Mouse (Mus musculus): Measurements from ENCODE around the gene Acer2. TPM values are rescaled to one million over a fixed set of nuclear protein-coding genes. Genes with fewer than 3 reads are reported as not detected.

Gene Acer2
- polyA plus RNA-seq, 1 experiment: 2.1 TPM

- Histone ChIP-seq H3K4me1 (ENCODE audit: control insufficient read depth, insufficient read depth, insufficient read length) (no peaks in the 10 kb centered on the region), H3K36me3 (ENCODE audit: control insufficient read depth, insufficient read depth, low read length) (no peaks in the 10 kb centered on the region), H3K27me3 (ENCODE audit: control insufficient read depth, insufficient read depth, low read length) (no peaks in the 10 kb centered on the region), H3K27ac (ENCODE audit: insufficient read depth, low read length) (no peak overlapping the region), H3K4me3 (ENCODE audit: extremely low read depth, insufficient read depth, insufficient read length) (no peak overlapping the region)
- DNase-seq (ENCODE audit: low read depth in 1 of 2, low spot score in 2 of 2): no peak
- 91% methylated on average over 7 of the region's 7 CpGs for WGBS
- TF ChIP-seq CTCF (IDR thresholded peaks at IDR 0.05; ENCODE audit: extremely low read depth, insufficient read depth, insufficient read length, insufficient replicate concordance) (no peak), POLR2A (IDR thresholded peaks at IDR 0.05; ENCODE audit: low read depth, low read length) (no peak)
Observed at GRCm38 (mm10) chr4:86930101-86930635, 56.0 kb downstream of the Acer2 start.

GRCm38 (mm10) chr4:86930636-86931456 lies 56.6 kb downstream of the Acer2 start:
- WGBS: 43% methylated on average over 33 of the region's 33 CpGs
- H3K4me3 ChIP-seq (ENCODE audit: extremely low read depth, insufficient read depth, insufficient read length): no peak overlapping the region
- TF ChIP-seq POLR2A (IDR thresholded peaks at IDR 0.05; ENCODE audit: low read depth, low read length): no peak
- no peaks in the 10 kb centered on the region for H3K36me3 ChIP-seq (ENCODE audit: control insufficient read depth, insufficient read depth, low read length)
- H3K4me1 ChIP-seq (ENCODE audit: control insufficient read depth, insufficient read depth, insufficient read length): no peaks in the 10 kb centered on the region
- H3K27me3 ChIP-seq (ENCODE audit: control insufficient read depth, insufficient read depth, low read length): no peaks in the 10 kb centered on the region
- H3K27ac ChIP-seq (ENCODE audit: insufficient read depth, low read length): no peak overlapping the region
- no peak for DNase-seq (ENCODE audit: low read depth in 1 of 2, low spot score in 2 of 2)

GRCm38 (mm10) chr4:86933026-86933425 lies 58.8 kb downstream of the Acer2 start:
- no peak overlapping the region for H3K4me3 ChIP-seq (ENCODE audit: extremely low read depth, insufficient read depth, insufficient read length)
- H3K27ac ChIP-seq (ENCODE audit: insufficient read depth, low read length): no peak overlapping the region
- no peaks in the 10 kb centered on the region for H3K27me3 ChIP-seq (ENCODE audit: control insufficient read depth, insufficient read depth, low read length)
- DNase-seq (ENCODE audit: low read depth in 1 of 2, low spot score in 2 of 2): no peak
- H3K36me3 ChIP-seq (ENCODE audit: control insufficient read depth, insufficient read depth, low read length): no peaks in the 10 kb centered on the region
- WGBS: 89% methylated on average over 6 of the region's 6 CpGs
- H3K4me1 ChIP-seq (ENCODE audit: control insufficient read depth, insufficient read depth, insufficient read length): no peaks in the 10 kb centered on the region
- no peak for TF ChIP-seq POLR2A (IDR thresholded peaks at IDR 0.05; ENCODE audit: low read depth, low read length)
- no peak for TF ChIP-seq CTCF (IDR thresholded peaks at IDR 0.05; ENCODE audit: extremely low read depth, insufficient read depth, insufficient read length, insufficient replicate concordance)

- WGBS: 91% methylated on average over 9 of the region's 9 CpGs
- TF ChIP-seq POLR2A (IDR thresholded peaks at IDR 0.05; ENCODE audit: low read depth, low read length): no peak
- no peak for TF ChIP-seq CTCF (IDR thresholded peaks at IDR 0.05; ENCODE audit: extremely low read depth, insufficient read depth, insufficient read length, insufficient replicate concordance)
- no peaks in the 10 kb centered on the region for H3K4me1 ChIP-seq (ENCODE audit: control insufficient read depth, insufficient read depth, insufficient read length)
- H3K4me3 ChIP-seq (ENCODE audit: extremely low read depth, insufficient read depth, insufficient read length): no peak overlapping the region
- no peak overlapping the region for H3K27ac ChIP-seq (ENCODE audit: insufficient read depth, low read length)
- H3K36me3 ChIP-seq (ENCODE audit: control insufficient read depth, insufficient read depth, low read length): no peaks in the 10 kb centered on the region
- no peaks in the 10 kb centered on the region for H3K27me3 ChIP-seq (ENCODE audit: control insufficient read depth, insufficient read depth, low read length)
- no peak for DNase-seq (ENCODE audit: low read depth in 1 of 2, low spot score in 2 of 2)
Observed at GRCm38 (mm10) chr4:86936217-86936616, 62.0 kb downstream of the Acer2 start.

GRCm38 (mm10) chr4:86936706-86937105 lies 62.5 kb downstream of the Acer2 start:
- no peak for DNase-seq (ENCODE audit: low read depth in 1 of 2, low spot score in 2 of 2)
- H3K4me1 ChIP-seq (ENCODE audit: control insufficient read depth, insufficient read depth, insufficient read length): no peaks in the 10 kb centered on the region
- no peak overlapping the region for H3K27ac ChIP-seq (ENCODE audit: insufficient read depth, low read length)
- no peaks in the 10 kb centered on the region for H3K36me3 ChIP-seq (ENCODE audit: control insufficient read depth, insufficient read depth, low read length)
- no peaks in the 10 kb centered on the region for H3K27me3 ChIP-seq (ENCODE audit: control insufficient read depth, insufficient read depth, low read length)
- WGBS: 49% methylated on average over 3 of the region's 3 CpGs
- no peak overlapping the region for H3K4me3 ChIP-seq (ENCODE audit: extremely low read depth, insufficient read depth, insufficient read length)
- TF ChIP-seq CTCF (IDR thresholded peaks at IDR 0.05; ENCODE audit: extremely low read depth, insufficient read depth, insufficient read length, insufficient replicate concordance): no peak
- TF ChIP-seq POLR2A (IDR thresholded peaks at IDR 0.05; ENCODE audit: low read depth, low read length): no peak

- TF ChIP-seq POLR2A (IDR thresholded peaks at IDR 0.05; ENCODE audit: low read depth, low read length): no peak
- no peak for TF ChIP-seq CTCF (IDR thresholded peaks at IDR 0.05; ENCODE audit: extremely low read depth, insufficient read depth, insufficient read length, insufficient replicate concordance)
- Histone ChIP-seq H3K4me1 (ENCODE audit: control insufficient read depth, insufficient read depth, insufficient read length) (no peaks in the 10 kb centered on the region), H3K36me3 (ENCODE audit: control insufficient read depth, insufficient read depth, low read length) (no peaks in the 10 kb centered on the region), H3K27ac (ENCODE audit: insufficient read depth, low read length) (no peak overlapping the region), H3K27me3 (ENCODE audit: control insufficient read depth, insufficient read depth, low read length) (no peaks in the 10 kb centered on the region), H3K4me3 (ENCODE audit: extremely low read depth, insufficient read depth, insufficient read length) (no peak overlapping the region)
- WGBS: 86% methylated on average over 6 of the region's 6 CpGs
- DNase-seq (ENCODE audit: low read depth in 1 of 2, low spot score in 2 of 2): no peak
Observed at GRCm38 (mm10) chr4:86942656-86943055, 68.5 kb downstream of the Acer2 start.

GRCm38 (mm10) chr4:86943296-86943695 lies 69.1 kb downstream of the Acer2 start:
- no peak for TF ChIP-seq CTCF (IDR thresholded peaks at IDR 0.05; ENCODE audit: extremely low read depth, insufficient read depth, insufficient read length, insufficient replicate concordance)
- no peak for TF ChIP-seq POLR2A (IDR thresholded peaks at IDR 0.05; ENCODE audit: low read depth, low read length)
- Histone ChIP-seq H3K4me3 (ENCODE audit: extremely low read depth, insufficient read depth, insufficient read length) (no peak overlapping the region), H3K36me3 (ENCODE audit: control insufficient read depth, insufficient read depth, low read length) (no peaks in the 10 kb centered on the region), H3K27ac (ENCODE audit: insufficient read depth, low read length) (no peak overlapping the region), H3K27me3 (ENCODE audit: control insufficient read depth, insufficient read depth, low read length) (no peaks in the 10 kb centered on the region), H3K4me1 (ENCODE audit: control insufficient read depth, insufficient read depth, insufficient read length) (no peaks in the 10 kb centered on the region)
- 86% methylated on average over 6 of the region's 6 CpGs for WGBS
- DNase-seq (ENCODE audit: low read depth in 1 of 2, low spot score in 2 of 2): no peak
